Mouse (Mus musculus): ENCODE measurements at regions not wholly inside any gene's neighbourhood (a gene's known extent, or its start where the extent isn't known, plus 50 kb on each side); places are given as distances from the start of the nearest gene placed in this dataset.

DNA sequence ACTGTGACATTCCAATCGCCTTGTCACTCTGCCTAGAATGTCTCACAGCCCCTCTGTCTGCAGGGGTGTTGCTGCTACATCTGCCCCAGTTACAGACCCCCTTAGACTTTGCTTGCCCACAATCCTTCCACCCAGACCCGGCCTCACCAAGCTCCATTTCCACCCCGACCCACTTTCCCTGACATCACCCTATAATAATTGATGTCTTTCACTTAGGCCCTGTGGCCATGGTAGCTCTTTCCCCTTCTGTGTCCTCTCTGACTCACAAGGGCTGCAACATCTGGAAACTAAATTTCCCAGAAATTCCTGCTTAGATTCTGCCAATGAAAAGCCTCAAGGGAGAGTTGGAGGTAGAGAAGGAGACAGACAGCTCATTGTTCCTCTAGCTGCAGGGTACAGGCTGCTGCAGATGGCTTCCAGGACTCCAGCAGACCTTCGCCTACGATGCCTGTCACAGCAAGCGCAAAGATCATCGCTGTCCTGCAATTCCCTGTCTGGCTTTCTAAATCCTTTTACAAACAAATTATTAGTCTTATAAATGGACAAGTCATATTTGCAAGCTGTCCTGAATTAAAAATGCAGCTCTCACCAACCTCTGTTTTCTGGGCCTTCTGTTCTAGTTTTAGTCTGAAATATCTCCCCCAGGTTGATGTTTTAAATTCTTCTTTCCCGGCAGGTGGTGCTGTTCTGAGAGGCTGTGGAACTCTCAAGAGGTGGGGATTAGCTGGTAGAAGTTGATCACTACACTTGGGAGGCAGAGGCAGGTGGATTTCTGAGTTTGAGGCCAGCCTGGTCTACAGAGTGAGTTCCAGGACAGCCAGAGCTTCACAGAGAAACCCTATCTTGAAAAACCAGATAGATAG lies 104.9 kb upstream of the Oxgr1 start:
- DNase-seq = no peak

DNA sequence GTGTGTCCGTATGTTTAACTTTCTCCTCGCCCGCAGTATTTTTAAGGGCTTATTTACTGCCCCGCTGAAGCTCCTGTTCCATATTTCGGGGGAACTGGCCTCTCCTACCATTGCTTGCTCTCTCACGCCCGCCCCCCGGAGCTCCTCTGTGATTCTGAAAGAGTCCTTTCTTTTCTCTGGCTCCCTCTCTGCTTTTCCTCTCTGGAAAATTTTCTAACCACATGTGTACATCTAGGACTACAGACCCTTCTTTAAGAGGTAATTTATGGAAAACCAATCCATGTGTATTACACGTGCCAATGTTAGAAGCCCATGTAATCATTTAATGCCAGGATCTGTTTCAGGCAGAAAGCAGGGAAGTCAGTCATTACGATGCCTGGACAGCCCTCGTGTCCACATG lies 106.6 kb upstream of the Oxgr1 start:
- no peak for DNase-seq

DNA sequence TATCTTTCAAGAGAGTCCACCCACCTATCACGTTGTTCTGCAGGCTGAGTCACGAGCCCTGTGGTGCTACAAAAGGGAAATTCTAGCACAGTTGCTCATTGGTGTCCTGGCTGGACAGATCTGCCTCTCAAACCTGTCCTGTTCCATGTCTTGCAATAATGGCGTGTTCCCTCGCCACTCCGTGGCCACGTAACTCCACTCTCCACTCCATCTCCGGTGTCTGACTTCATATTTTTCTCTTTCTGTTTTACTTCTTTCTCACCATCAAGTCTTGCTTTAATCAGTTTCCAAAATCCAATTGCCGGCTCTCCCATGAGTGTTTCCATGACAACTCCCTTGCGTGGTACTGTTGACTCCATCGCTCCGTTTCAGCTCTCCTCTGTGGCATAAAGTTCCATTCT lies 107.1 kb upstream of the Oxgr1 start:
- DNase-seq = no peak

GRCm38 (mm10) chr14:120150589-120150988 lies 108.4 kb upstream of the Oxgr1 start:
- no peak for DNase-seq

DNA sequence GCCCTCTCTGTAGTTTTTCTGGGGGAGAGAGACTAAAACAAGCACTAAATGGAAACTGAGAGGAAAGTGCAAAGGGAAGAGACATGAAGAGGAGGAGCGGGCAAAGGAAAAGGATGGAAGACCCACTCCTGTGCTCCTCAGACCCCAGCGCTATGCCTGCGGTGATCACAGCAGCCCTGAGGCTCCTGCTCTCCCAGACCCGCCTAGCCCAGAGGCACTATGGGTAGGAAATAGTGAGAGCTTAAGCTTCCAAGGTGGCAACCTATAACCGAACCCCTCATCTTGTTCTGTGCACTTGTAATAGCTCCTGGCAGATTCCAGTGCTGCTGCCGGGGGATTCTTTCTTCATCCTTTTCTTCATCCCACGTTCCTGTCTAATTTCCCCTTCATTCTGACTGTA lies 112.2 kb upstream of the Oxgr1 start:
- DNase-seq = no peak

DNA sequence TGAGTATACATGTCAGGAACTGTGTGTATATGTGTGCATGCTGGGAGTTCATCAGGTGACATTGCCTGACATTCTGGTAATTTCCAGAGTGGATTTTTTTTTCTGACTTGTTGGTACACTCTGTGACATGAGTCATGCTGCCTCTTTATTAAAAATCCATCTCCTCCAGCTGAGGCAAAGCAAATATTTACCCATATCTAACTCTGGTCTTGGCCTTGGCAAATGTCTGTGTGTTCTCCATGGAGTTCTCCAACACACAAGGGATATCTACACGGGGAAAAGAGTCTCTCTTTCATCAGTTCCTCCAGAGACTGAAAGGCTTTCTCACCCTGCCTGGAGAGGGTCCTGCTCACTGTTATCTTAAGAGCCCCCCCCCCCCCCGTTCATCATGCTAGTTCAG lies 111.3 kb upstream of the Mbnl2 start:
- DNase-seq = no peak

GRCm38 (mm10) chr14:120165496-120166045 lies 109.9 kb upstream of the Mbnl2 start:
- DNase-seq = no peak

- DNase-seq = no peak
Observed at GRCm38 (mm10) chr14:120170733-120171132, 104.7 kb upstream of the Mbnl2 start.

DNA sequence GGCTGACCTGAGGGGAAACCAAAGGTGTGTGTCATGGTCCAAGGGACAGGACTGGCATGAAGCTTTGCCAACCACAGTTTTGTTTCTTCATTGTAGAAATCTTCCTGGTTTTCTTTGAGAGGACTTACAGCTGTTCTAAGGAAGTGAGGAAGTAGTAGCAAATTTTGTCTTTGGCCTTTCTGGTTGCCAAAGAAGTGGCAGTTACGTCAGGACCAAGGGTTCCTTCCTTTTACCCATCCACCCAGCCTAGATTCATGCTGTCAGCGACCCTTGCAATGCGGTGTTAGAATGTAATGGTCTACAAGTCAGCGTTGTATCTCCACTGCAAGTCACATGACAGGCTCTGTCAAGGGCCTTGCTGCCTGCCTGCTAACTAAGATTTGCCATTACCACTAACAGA lies 103.4 kb upstream of the Mbnl2 start:
- no peak for DNase-seq

- DNase-seq = no peak
Observed at GRCm38 (mm10) chr14:120172844-120173243, 102.6 kb upstream of the Mbnl2 start.

- DNase-seq = no peak
Observed at GRCm38 (mm10) chr14:120174615-120175014, 100.9 kb upstream of the Mbnl2 start.

DNA sequence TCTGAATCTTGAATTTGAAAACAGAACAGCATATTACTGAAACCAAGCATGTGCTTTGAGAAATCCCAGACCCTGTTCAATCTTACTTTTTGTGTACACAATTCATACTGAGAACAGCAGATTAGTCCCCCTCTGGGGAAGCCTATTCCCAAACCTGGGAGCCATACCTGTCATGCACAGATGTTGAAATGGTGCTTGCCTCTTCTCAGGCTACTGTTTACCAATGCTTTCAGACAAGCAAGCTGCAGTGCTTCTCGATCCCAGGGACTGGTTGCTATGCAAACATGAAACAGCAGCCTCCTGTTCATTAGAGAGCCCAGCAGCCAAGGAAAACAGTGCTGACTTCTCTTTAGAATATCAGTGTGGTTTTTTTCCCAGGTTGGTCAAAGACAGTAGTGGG lies 80.3 kb upstream of the Mbnl2 start:
- no peak for DNase-seq

- DNase-seq = no peak
Observed at GRCm38 (mm10) chr14:120211741-120212140, 63.7 kb upstream of the Mbnl2 start.

GRCm38 (mm10) chr14:120212626-120213025 lies 62.8 kb upstream of the Mbnl2 start:
- no peak for DNase-seq

DNA sequence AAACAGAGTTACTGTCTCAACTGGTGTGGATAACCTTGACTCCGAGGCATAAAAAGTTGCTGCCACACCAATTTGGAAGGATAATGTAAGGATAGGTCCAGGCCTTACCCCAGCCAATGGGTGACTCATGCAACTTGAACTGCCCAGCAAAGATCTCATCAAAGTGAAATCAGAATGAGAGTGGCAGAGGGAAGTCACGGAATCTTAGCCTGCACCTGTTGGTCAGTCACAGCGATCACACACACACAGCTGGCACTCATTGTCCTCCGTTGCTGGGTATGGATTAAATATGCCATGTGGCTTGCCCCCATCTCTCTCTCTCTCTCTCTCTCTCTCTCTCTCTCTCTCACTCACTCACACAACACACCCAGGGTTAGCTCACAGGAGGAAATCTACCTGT lies 56.2 kb upstream of the Mbnl2 start:
- DNase-seq = no peak

DNA sequence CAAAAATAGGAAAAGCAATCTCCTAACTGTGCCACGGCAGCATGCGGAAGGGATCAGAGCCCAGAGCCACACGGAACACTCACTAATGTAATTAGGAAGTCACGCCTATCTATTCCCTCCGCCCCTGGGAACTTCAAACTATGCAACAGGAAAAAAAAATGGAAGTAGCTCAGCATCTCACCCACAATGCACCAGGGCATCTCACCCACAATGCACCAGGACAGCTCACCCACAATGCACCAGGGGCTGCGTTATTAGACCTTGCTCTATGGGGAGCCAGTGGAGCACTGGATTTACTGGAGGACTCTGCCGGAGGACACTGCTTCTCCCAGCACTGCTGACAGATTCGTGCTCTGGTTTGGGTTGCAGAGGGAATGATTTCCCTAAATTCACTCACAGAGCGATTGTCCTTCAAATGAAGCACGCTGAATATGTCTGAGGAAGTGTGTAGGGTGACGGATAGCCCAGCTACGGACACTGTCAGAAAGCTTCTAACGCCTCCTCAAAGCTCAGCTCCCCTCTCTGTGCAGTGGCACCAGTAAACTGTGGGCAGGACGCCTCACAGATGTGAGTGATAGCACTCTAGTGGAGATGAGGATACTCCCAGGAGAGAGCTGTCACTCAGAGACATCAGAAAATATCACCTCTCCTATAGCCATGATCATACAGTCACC lies 51.8 kb upstream of the Mbnl2 start:
- DNase-seq = no peak

DNA sequence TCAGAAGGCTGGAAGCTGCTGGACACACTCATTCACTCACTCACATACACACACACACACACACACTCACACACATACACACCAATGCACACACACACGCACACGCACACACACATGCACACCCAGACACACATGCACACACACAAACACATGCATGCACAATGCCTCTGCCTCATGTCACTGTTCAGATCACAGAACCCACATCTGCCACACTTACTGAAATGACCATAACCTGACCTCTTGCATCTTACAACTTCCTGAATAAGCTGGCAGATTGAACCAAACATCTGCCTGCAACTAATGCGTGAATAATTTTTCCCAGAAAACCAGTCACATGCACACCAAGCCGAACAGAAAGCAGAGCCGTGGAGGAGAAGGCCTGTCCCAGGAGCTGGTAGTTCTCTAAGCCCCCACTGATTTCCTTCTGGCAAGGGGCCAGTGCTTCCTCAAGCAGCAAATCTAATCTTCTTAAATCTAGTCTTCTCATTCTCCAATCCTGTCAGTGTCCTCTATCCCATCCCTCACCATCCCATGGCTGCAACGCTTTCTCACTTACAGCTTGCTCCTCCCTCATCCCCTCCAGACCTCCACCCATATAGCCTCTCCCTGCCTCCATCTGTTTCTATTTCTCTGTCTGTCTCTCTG lies 51.1 kb upstream of the Mbnl2 start:
- peak; percentile 30 for DNase-seq

DNA sequence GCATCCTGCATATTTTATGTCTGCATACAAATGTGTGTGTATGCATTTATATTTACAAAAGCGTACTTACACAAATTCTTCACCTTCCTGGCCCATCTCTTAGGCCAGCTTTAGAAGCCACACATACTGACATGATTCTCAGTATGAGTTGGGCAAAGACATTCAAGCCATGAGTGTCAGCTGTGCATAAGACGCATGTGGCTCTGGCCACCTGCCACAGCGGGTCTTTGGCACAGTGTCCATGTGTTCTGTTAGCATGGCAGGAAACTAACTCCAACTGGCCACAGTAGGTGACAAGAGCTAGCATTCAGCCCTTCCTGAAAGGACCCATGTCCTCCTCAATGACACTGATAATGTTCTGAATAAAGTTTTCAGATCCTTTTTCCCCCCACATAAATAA lies 49.8 kb upstream of the Mbnl2 start:
- DNase-seq = no peak

All from lung, postnatal 14 days (tissue).